Mouse (Mus musculus): ENCODE results near the gene Dlg5. TPM values are rescaled to one million over a fixed set of nuclear protein-coding genes. Genes with fewer than 3 reads are reported as not detected.

Dlg5 gene
- polyA plus RNA-seq, 1 experiment, result 40.9 TPM

DNA sequence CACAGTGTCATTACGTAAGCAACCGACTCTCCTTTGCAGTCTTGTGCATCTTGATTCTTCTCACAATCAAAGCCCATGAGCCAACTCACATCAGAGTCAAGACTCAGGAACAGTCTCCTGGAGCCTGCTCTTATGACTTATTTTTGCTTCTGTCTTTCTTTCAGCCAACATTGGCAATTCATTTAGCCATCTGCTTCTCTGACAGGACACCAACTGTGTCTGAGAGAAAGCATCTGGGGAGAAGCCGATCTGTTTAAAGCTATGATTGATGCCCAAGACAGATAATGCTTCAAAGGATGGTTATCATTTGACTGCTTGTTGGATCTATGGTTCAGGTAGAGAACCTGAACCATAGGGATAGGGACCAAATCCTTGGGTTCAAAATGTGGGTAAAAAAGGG, 153.3 kb downstream of the Dlg5 start:
- Histone ChIP-seq H3K9me3 (replicated peaks; ENCODE audit: control insufficient read depth, insufficient read depth, low read length, poor library complexity, severe bottlenecking) (no peaks in the 10 kb centered on the region), H3K27ac (ENCODE audit: insufficient read depth, low read length) (no peak overlapping the region), H3K36me3 (ENCODE audit: control insufficient read depth, insufficient read depth, low read length, poor library complexity, severe bottlenecking) (no peaks in the 10 kb centered on the region), H3K9ac (ENCODE audit: low read depth, poor library complexity, severe bottlenecking) (no peak overlapping the region), H3K4me1 (ENCODE audit: control insufficient read depth, insufficient read depth, low read length) (no peaks in the 10 kb centered on the region), H3K4me3 (ENCODE audit: low read depth, low read length) (no peak overlapping the region), H3K27me3 (ENCODE audit: control insufficient read depth, insufficient read depth, low read length, poor library complexity, severe bottlenecking) (no peaks in the 10 kb centered on the region)
- TF ChIP-seq POLR2A (IDR thresholded peaks at IDR 0.05; ENCODE audit: insufficient read depth, low read length) (no peak), EP300 (IDR thresholded peaks at IDR 0.05; ENCODE audit: insufficient read depth, low read depth, low read length) (no peak), CTCF (IDR thresholded peaks at IDR 0.05; ENCODE audit: low read depth, low read length) (no peak)

DNA sequence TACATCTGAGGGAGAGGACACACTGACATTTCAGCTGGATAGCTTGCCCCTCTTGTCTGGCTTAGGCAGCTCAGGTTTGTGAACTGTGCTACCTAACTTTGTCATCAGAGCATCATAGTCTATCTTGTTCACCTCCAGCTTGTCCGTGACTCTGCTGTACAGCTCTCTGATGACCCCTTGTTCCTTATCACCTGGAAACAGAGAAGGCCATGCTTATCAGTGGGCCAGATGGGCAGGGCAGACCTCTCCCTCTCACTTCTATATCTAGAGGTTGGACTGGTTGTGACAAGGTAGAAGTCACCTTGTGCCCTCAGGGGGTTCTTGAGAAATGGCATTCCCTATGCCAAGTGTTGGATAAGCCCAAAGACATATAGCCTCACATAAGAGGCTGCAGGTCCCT, 154.9 kb downstream of the Dlg5 start:
- TF ChIP-seq CTCF (IDR thresholded peaks at IDR 0.05; ENCODE audit: low read depth, low read length), result no peak
- TF ChIP-seq POLR2A (IDR thresholded peaks at IDR 0.05; ENCODE audit: insufficient read depth, low read length), result no peak
- TF ChIP-seq EP300 (IDR thresholded peaks at IDR 0.05; ENCODE audit: insufficient read depth, low read depth, low read length), result no peak
- Histone ChIP-seq H3K27ac (ENCODE audit: insufficient read depth, low read length) (no peak overlapping the region), H3K9me3 (replicated peaks; ENCODE audit: control insufficient read depth, insufficient read depth, low read length, poor library complexity, severe bottlenecking) (no peaks in the 10 kb centered on the region), H3K9ac (ENCODE audit: low read depth, poor library complexity, severe bottlenecking) (no peak overlapping the region), H3K36me3 (ENCODE audit: control insufficient read depth, insufficient read depth, low read length, poor library complexity, severe bottlenecking) (no peaks in the 10 kb centered on the region), H3K27me3 (ENCODE audit: control insufficient read depth, insufficient read depth, low read length, poor library complexity, severe bottlenecking) (no peaks in the 10 kb centered on the region), H3K4me1 (ENCODE audit: control insufficient read depth, insufficient read depth, low read length) (no peaks in the 10 kb centered on the region), H3K4me3 (ENCODE audit: low read depth, low read length) (no peak overlapping the region)

DNA sequence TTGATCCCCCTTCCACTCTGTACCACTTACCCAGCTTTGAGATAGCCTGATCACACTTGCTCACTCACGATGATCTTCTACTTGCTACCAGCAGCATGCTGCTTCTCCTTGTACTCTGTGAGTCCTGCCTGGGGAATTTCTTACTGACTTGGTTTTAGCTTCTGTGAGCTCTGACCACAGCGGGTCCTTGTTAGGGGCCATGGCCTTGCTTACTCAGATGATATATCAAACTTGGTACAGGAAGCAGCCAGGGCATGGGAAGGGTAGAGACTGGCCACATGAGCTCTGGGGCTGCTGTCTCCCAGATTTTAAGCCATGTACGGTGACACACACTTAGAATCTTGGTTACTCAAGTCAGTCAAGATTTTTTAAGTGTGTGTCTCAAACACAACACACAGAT, 156.5 kb downstream of the Dlg5 start:
- Histone ChIP-seq H3K4me3 (ENCODE audit: low read depth, low read length) (no peak overlapping the region), H3K36me3 (ENCODE audit: control insufficient read depth, insufficient read depth, low read length, poor library complexity, severe bottlenecking) (no peaks in the 10 kb centered on the region), H3K4me1 (ENCODE audit: control insufficient read depth, insufficient read depth, low read length) (no peaks in the 10 kb centered on the region), H3K27ac (ENCODE audit: insufficient read depth, low read length) (no peak overlapping the region), H3K9me3 (replicated peaks; ENCODE audit: control insufficient read depth, insufficient read depth, low read length, poor library complexity, severe bottlenecking) (no peaks in the 10 kb centered on the region), H3K27me3 (ENCODE audit: control insufficient read depth, insufficient read depth, low read length, poor library complexity, severe bottlenecking) (no peaks in the 10 kb centered on the region), H3K9ac (ENCODE audit: low read depth, poor library complexity, severe bottlenecking) (no peak overlapping the region)
- TF ChIP-seq EP300 (IDR thresholded peaks at IDR 0.05; ENCODE audit: insufficient read depth, low read depth, low read length) (no peak), POLR2A (IDR thresholded peaks at IDR 0.05; ENCODE audit: insufficient read depth, low read length) (no peak), CTCF (IDR thresholded peaks at IDR 0.05; ENCODE audit: low read depth, low read length) (no peak)

DNA sequence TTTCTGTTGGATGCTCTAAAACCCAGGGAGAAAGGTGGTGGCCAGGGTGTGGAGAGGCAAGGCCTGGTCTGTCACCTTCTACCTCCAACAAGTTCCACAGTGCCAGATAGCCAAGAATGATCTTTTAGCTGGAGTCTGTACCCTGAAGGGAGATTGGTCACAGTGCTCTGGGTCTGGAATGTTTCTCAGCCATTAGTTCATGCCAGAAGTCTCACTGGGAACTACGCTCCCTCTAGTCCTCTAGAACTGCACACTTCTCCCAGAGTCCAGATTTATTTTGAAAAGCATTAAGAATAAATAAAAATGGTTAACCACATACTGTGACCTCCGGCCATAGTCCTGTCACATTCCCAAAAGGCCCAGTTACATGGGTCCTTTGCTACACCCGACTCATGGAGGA, 158.3 kb downstream of the Dlg5 start:
- no peaks in the 10 kb centered on the region for H3K36me3 ChIP-seq (ENCODE audit: control insufficient read depth, insufficient read depth, low read length, poor library complexity, severe bottlenecking)
- no peaks in the 10 kb centered on the region for H3K9me3 ChIP-seq (replicated peaks; ENCODE audit: control insufficient read depth, insufficient read depth, low read length, poor library complexity, severe bottlenecking)
- no peak overlapping the region for H3K27ac ChIP-seq (ENCODE audit: insufficient read depth, low read length)
- H3K9ac ChIP-seq (ENCODE audit: low read depth, poor library complexity, severe bottlenecking), result no peak overlapping the region
- no peak overlapping the region for H3K4me3 ChIP-seq (ENCODE audit: low read depth, low read length)
- no peak for TF ChIP-seq EP300 (IDR thresholded peaks at IDR 0.05; ENCODE audit: insufficient read depth, low read depth, low read length)
- no peak for TF ChIP-seq POLR2A (IDR thresholded peaks at IDR 0.05; ENCODE audit: insufficient read depth, low read length)
- no peak for TF ChIP-seq CTCF (IDR thresholded peaks at IDR 0.05; ENCODE audit: low read depth, low read length)
- H3K4me1 ChIP-seq (ENCODE audit: control insufficient read depth, insufficient read depth, low read length), result no peaks in the 10 kb centered on the region
- H3K27me3 ChIP-seq (ENCODE audit: control insufficient read depth, insufficient read depth, low read length, poor library complexity, severe bottlenecking), result no peaks in the 10 kb centered on the region

DNA sequence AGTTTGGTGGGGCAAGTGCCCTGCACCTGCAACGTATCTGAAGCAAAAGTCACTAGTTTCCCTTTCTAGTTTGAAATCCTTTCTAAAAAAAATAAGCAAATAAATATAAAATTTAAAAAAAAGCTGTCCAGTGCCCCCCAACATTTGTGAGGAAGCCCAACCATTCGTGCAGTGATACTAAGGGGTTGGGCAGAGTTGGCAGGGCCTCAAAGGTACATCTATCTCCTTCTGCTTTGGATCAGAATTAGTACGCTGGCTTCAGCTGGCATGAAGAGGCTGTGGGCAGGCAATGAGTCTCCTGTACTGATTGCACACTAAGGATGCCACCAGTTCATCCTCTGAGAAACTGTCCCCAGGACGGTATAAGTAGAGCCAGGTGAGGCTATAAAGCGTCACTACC, 159.2 kb downstream of the Dlg5 start:
- no peak for TF ChIP-seq POLR2A (IDR thresholded peaks at IDR 0.05; ENCODE audit: insufficient read depth, low read length)
- TF ChIP-seq EP300 (IDR thresholded peaks at IDR 0.05; ENCODE audit: insufficient read depth, low read depth, low read length), result no peak
- TF ChIP-seq CTCF (IDR thresholded peaks at IDR 0.05; ENCODE audit: low read depth, low read length), result no peak
- H3K4me3 ChIP-seq (ENCODE audit: low read depth, low read length), result no peak overlapping the region

More for the DNA sequence above, 159.2 kb downstream of the Dlg5 start:
- Histone ChIP-seq H3K27ac (ENCODE audit: insufficient read depth, low read length) (no peak overlapping the region), H3K9me3 (replicated peaks; ENCODE audit: control insufficient read depth, insufficient read depth, low read length, poor library complexity, severe bottlenecking) (no peaks in the 10 kb centered on the region), H3K27me3 (ENCODE audit: control insufficient read depth, insufficient read depth, low read length, poor library complexity, severe bottlenecking) (no peaks in the 10 kb centered on the region), H3K9ac (ENCODE audit: low read depth, poor library complexity, severe bottlenecking) (no peak overlapping the region), H3K36me3 (ENCODE audit: control insufficient read depth, insufficient read depth, low read length, poor library complexity, severe bottlenecking) (no peaks in the 10 kb centered on the region), H3K4me1 (ENCODE audit: control insufficient read depth, insufficient read depth, low read length) (no peaks in the 10 kb centered on the region)

Other genes with a start within 250 kb of the Dlg5 start
- 0.78 and 1.8 TPM in 2 replicates for gene Kcnma1, start 231.4 kb downstream of the Dlg5 start, polyA plus RNA-seq (2011; ENCODE audit: insufficient read depth, insufficient read length, low read depth, missing spikeins)
- gene E330034G19Rik, start 47.3 kb upstream of the Dlg5 start, polyA plus RNA-seq (2011; ENCODE audit: insufficient read depth, insufficient read length, low read depth, missing spikeins), result not detected in 2 replicates
- 33.3 and 33.6 TPM in 2 replicates for gene Polr3a, start 241.1 kb upstream of the Dlg5 start, polyA plus RNA-seq (2011; ENCODE audit: insufficient read depth, insufficient read length, low read depth, missing spikeins)
- 3,686 and 4,006 TPM in 2 replicates for gene Rps24, start 241.2 kb upstream of the Dlg5 start, polyA plus RNA-seq (2011; ENCODE audit: insufficient read depth, insufficient read length, low read depth, missing spikeins)

All from ES-Bruce4 (cell line).